Mouse (Mus musculus): ENCODE data around the gene Atr. TPM values are rescaled to one million over a fixed set of nuclear protein-coding genes. Genes with fewer than 3 reads are reported as not detected.

The Atr gene
- polyA plus RNA-seq, 1 experiment from 2014 or later = 25.3 TPM

DNA sequence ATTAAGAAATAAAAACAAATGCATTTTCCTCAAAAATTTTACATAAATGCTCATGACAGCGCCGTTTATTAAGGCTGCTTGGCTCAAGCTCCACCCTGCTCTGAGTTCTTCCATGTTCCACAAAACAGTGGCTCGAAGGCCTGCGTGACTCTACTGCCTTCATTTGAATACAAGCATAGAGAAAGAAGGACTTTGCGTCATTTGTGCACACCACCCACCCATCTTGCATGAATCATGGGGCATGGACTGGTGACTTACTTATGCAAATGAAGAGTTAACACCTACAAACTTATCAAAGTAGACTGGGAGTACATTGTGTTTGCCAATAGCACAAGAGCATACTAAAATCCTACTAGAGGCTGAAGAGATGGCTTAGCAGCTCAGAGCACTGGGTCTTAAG is 29.8 kb upstream of the Atr start:
- H3K27ac ChIP-seq (ENCODE audit: low read depth) = no peak overlapping the region

DNA sequence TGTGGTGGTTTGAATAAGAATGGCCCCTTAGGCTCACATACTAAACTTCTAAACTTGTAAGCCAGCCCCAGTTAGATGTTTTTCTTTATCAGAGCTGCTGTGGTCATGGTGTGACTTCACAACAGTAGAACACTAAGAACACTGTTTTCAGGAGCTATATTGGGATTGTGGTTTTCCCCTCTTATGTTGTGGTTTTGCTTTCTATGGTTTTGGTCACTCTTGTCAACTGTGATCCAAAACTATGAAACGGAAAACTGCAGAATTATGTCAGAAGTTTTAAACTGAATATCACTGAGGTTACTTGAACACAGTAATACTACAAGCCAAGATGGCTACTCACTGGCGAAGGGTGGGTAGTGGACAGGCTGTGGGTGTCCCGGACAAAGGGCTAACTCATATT is 24.6 kb upstream of the Atr start:
- H3K36me3 ChIP-seq (ENCODE audit: insufficient read depth) = no peaks in the 10 kb centered on the region
- WGBS = 90% methylated on average over 3 of the region's 3 CpGs
- TF ChIP-seq CTCF (IDR thresholded peaks at IDR 0.05; ENCODE audit: low read depth) = no peak
- H3K27ac ChIP-seq (ENCODE audit: low read depth) = no peak overlapping the region
- H3K4me2 ChIP-seq = no peak overlapping the region
- H3K9ac ChIP-seq = no peak overlapping the region
- H3K4me1 ChIP-seq (ENCODE audit: insufficient read depth) = peaks cover 4% of the 10 kb centered on the region; the same call in 1 of the 2 replicates
- no peak for DNase-seq
- no peak overlapping the region for H3K4me3 ChIP-seq (ENCODE audit: low read depth, low read length)
- no peak for ATAC-seq (ENCODE audit: insufficient read depth)
- H3K27me3 ChIP-seq (ENCODE audit: insufficient read depth, low read length) = no peaks in the 10 kb centered on the region
- no peaks in the 10 kb centered on the region for H3K9me3 ChIP-seq (ENCODE audit: low read depth, low read length)

More for the DNA sequence above, 29.8 kb upstream of the Atr start:
- Histone ChIP-seq H3K36me3 (ENCODE audit: insufficient read depth) (no peaks in the 10 kb centered on the region), H3K4me3 (ENCODE audit: low read depth, low read length) (no peak overlapping the region), H3K9me3 (ENCODE audit: low read depth, low read length) (no peaks in the 10 kb centered on the region), H3K4me2 (no peak overlapping the region), H3K9ac (no peak overlapping the region), H3K27me3 (ENCODE audit: insufficient read depth, low read length) (no peaks in the 10 kb centered on the region), H3K4me1 (ENCODE audit: insufficient read depth) (no peaks in the 10 kb centered on the region)
- TF ChIP-seq CTCF (IDR thresholded peaks at IDR 0.05; ENCODE audit: low read depth) = no peak
- DNase-seq (no peak), ATAC-seq (ENCODE audit: insufficient read depth) (no peak)
- WGBS = 92% methylated on average over 5 of the region's 5 CpGs

DNA sequence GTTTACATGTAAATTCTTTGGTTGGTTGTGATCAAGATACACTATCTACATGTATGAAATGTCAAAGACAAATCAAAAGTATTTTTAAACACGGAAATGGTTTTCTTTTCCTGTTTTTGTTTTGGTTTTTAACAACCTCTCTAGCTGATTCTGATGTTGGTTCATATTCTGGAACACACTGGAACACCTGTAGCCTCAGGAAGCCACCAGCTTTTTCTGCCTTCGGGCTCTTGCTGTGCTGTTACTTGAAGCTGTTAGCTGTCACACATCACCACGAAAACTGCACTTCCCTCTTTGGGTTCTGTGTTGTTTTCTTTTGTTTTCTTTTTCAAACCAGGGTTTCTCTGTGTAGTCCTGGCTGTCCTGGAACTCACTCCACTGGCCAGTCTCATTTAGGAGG is 22.6 kb upstream of the Atr start:
- H3K9ac ChIP-seq = no peak overlapping the region
- no peak for ATAC-seq (ENCODE audit: insufficient read depth)
- no peaks in the 10 kb centered on the region for H3K36me3 ChIP-seq (ENCODE audit: insufficient read depth)
- no peak overlapping the region; the same call in 1 of the 2 replicates for H3K27ac ChIP-seq (ENCODE audit: low read depth)
- H3K27me3 ChIP-seq (ENCODE audit: insufficient read depth, low read length) = no peaks in the 10 kb centered on the region
- no peak for DNase-seq
- no peak overlapping the region for H3K4me3 ChIP-seq (ENCODE audit: low read depth, low read length)
- 58% methylated on average over 3 of the region's 3 CpGs for WGBS
- TF ChIP-seq CTCF (IDR thresholded peaks at IDR 0.05; ENCODE audit: low read depth) = no peak
- H3K9me3 ChIP-seq (ENCODE audit: low read depth, low read length) = no peaks in the 10 kb centered on the region
- H3K4me1 ChIP-seq (ENCODE audit: insufficient read depth) = peaks cover 4% of the 10 kb centered on the region; the same call in 1 of the 2 replicates
- H3K4me2 ChIP-seq = no peak overlapping the region

- H3K4me3 ChIP-seq (ENCODE audit: low read depth, low read length) = no peak overlapping the region
- no peak overlapping the region for H3K27ac ChIP-seq (ENCODE audit: low read depth)
- DNase-seq = no peak
- 90% methylated on average over 10 of the region's 10 CpGs for WGBS
- H3K4me1 ChIP-seq (ENCODE audit: insufficient read depth) = peaks cover 4% of the 10 kb centered on the region; the same call in 1 of the 2 replicates
- TF ChIP-seq CTCF (IDR thresholded peaks at IDR 0.05; ENCODE audit: low read depth) = no peak
- H3K4me2 ChIP-seq = no peak overlapping the region
- no peak for ATAC-seq (ENCODE audit: insufficient read depth)
- H3K9ac ChIP-seq = no peak overlapping the region
- H3K36me3 ChIP-seq (ENCODE audit: insufficient read depth) = no peaks in the 10 kb centered on the region
- H3K27me3 ChIP-seq (ENCODE audit: insufficient read depth, low read length) = no peaks in the 10 kb centered on the region
- H3K9me3 ChIP-seq (ENCODE audit: low read depth, low read length) = no peaks in the 10 kb centered on the region
Measured at GRCm38 (mm10) chr9:95835741-95836140, 21.7 kb upstream of the Atr start.

GRCm38 (mm10) chr9:95839424-95839823 is 18.0 kb upstream of the Atr start:
- no peak overlapping the region for H3K9ac ChIP-seq
- no peaks in the 10 kb centered on the region for H3K9me3 ChIP-seq (ENCODE audit: low read depth, low read length)
- WGBS = 68% methylated on average over 3 of the region's 3 CpGs
- DNase-seq (no peak), ATAC-seq (ENCODE audit: insufficient read depth) (no peak)
- H3K36me3 ChIP-seq (ENCODE audit: insufficient read depth) = no peaks in the 10 kb centered on the region
- peaks cover 2% of the 10 kb centered on the region; the same call in 1 of the 2 replicates for H3K4me1 ChIP-seq (ENCODE audit: insufficient read depth)
- no peak overlapping the region for H3K4me2 ChIP-seq
- TF ChIP-seq CTCF (IDR thresholded peaks at IDR 0.05; ENCODE audit: low read depth) = no peak
- H3K27ac ChIP-seq (ENCODE audit: low read depth) = no peak overlapping the region
- H3K27me3 ChIP-seq (ENCODE audit: insufficient read depth, low read length) = peaks cover 5% of the 10 kb centered on the region; the same call in 1 of the 2 replicates
- H3K4me3 ChIP-seq (ENCODE audit: low read depth, low read length) = no peak overlapping the region

DNA sequence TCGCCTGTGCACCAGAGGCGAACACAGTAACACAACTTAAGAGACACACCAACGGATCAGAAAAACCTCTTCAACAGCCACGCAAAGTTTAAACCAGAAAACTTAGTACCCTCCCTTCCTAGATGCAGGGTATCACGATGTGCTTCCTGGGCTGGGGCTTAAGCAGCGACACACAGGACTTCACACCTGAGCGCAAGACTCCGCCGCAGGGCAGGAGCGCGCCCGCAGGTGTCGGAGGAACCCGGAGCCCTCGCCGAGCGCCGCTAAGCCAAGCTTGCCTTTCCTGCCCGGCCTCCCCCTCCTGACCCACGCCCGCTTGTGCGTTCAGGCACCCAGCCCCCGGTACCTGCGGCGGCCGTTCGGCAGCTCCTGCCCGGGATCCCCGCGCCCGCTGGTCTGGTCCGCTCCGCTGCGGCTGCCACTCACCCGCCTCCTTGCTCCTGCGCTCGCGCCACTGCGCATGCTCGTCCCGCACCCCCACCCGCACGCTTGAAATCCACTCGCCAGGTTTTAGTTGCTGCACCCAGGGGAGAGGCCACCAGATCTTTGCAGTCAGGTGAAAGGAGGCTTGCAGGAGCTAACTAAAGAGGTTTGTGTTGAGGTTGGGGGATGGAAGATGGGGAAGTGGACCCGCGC is 12.5 kb upstream of the Atr start, which contains the start of gene Pls1:
Gene Pls1 (minus strand): TSS at position 487 of the 636 bp plus-strand sequence.
- ATAC-seq (ENCODE audit: insufficient read depth) (peak; percentile 91), DNase-seq (peak; percentile 84)
- Histone ChIP-seq H3K9me3 (ENCODE audit: low read depth, low read length) (no peaks in the 10 kb centered on the region), H3K27ac (ENCODE audit: low read depth) (peak within 1 kb of the TSS; percentile 36), H3K36me3 (ENCODE audit: insufficient read depth) (no peaks in the 10 kb centered on the region), H3K9ac (peak within 1 kb of the TSS; percentile 57), H3K4me2 (peak within 1 kb of the TSS; percentile 96), H3K4me3 (ENCODE audit: low read depth, low read length) (peak within 1 kb of the TSS; percentile 60), H3K27me3 (ENCODE audit: insufficient read depth, low read length) (peaks cover 16% of the 10 kb centered on the region), H3K4me1 (ENCODE audit: insufficient read depth) (no peaks in the 10 kb centered on the region)
- under 1% methylated on average over 46 of the region's 46 CpGs for WGBS
- no peak for TF ChIP-seq CTCF (IDR thresholded peaks at IDR 0.05; ENCODE audit: low read depth)

- no peaks in the 10 kb centered on the region for H3K4me1 ChIP-seq (ENCODE audit: insufficient read depth)
- 51% methylated on average over 4 of the region's 4 CpGs for WGBS
- peaks cover 16% of the 10 kb centered on the region for H3K27me3 ChIP-seq (ENCODE audit: insufficient read depth, low read length)
- no peaks in the 10 kb centered on the region for H3K9me3 ChIP-seq (ENCODE audit: low read depth, low read length)
- ATAC-seq (ENCODE audit: insufficient read depth) = peak; percentile 28; the same call in 1 of the 2 replicates
- no peak overlapping the region; the same call in 1 of the 2 replicates for H3K4me3 ChIP-seq (ENCODE audit: low read depth, low read length)
- peak overlapping the region; percentile 96 for H3K4me2 ChIP-seq
- no peak overlapping the region for H3K9ac ChIP-seq
- H3K36me3 ChIP-seq (ENCODE audit: insufficient read depth) = no peaks in the 10 kb centered on the region
- TF ChIP-seq CTCF (IDR thresholded peaks at IDR 0.05; ENCODE audit: low read depth) = no peak
- no peak for DNase-seq
- peak overlapping the region; percentile 14; the same call in 1 of the 2 replicates for H3K27ac ChIP-seq (ENCODE audit: low read depth)
Measured at GRCm38 (mm10) chr9:95845711-95846110, 11.7 kb upstream of the Atr start.

All from lung, embryonic 14.5 days (tissue).